Mouse (Mus musculus): ENCODE data around the gene Scgb1b12.
"Not testable (repeated sequence)": the region's sequence is repeated elsewhere in the genome, so short reads cannot be mapped to it uniquely, and the experiment has no call there.

Gene Scgb1b12

GRCm38 (mm10) chr7:32333882-32334281 is at the start of gene Scgb1b12:
TSS of gene Scgb1b12 (plus strand) at chr7:32334182.
- DNase-seq = not testable (repeated sequence)

DNA sequence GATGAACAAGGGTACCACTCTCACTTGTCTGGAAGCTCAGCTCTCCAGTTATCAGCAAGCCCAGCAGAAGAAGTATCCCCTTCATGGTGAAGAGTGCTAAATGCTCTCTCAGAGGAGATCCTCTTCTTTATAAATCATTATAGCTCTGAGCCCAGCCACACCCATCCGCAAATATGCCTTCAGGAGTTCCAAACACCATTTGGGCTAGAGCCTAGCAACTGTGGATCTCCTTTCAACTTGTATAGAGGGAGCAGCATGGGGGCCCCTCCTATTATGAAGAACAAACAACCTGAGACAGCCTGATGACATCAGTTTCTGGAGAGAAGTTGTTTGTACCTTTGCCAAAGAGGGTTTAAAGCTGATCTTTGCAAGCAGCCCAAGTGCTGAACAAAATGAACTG is 6.8 kb upstream of the Scgb1b12 start, which contains the start of gene Scgb2b12:
Gene Scgb2b12, minus strand, starts transcription at position 101 of the 400 bp plus-strand sequence.
- DNase-seq = not testable (repeated sequence)

Measured in right cerebral cortex, postnatal 25 days (tissue).